Comparison of ENCODE assay signal across 16 mouse cellular contexts in the genomic region with DNA sequence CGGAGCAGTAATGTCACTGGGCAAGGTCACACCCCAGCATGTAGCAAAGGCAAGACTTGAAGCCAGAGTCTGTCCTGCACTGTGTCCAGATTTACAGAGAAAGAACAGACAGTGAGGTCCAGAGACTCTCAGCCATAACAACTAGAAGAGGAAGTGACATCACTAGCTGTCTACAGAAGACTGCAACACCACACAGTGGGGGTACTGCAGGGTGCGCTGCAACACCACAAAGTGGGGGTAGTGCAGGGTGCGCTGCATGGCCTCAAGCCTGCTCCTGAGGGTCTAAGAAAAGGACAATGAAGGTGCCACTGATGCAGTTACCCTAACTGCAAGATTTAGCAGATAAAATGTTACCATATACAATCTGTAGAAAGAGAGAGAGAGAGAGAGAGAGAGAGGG. TPM values are rescaled to one million over a fixed set of nuclear protein-coding genes. Genes with fewer than 3 reads are reported as not detected.
DNase-seq lines count a peak whose midpoint lies in the region; ATAC-seq lines count a peak whose summit lies in the region.
"Had no signal": no experiment of that assay in that cellular context is flagged by ENCODE, and none has a peak within 500 bp of the region (broad histone marks: within the 10 kb centered on the region; RNA-seq: fewer than 3 reads in every experiment).

No protein-coding gene starts in this region.

- no peak overlapping the region for H3K4me3 ChIP-seq in heart, embryonic 10.5 days
- no peak overlapping the region for H3K4me3 ChIP-seq in midbrain, embryonic 16.5 days (ENCODE audit: low read depth, low read length)
- H3K4me3 ChIP-seq in midbrain, embryonic 10.5 days, result no peak overlapping the region
- H3K4me3 ChIP-seq in hindbrain, embryonic 12.5 days, result no peak overlapping the region
- H3K4me3 ChIP-seq: kidney, embryonic 15.5 days; left cerebral cortex, adult 2 months; limb, embryonic 13.5 days had no signal

- no peaks in the 10 kb centered on the region for H3K36me3 ChIP-seq in heart, embryonic 10.5 days
- no peaks in the 10 kb centered on the region for H3K36me3 ChIP-seq in midbrain, embryonic 16.5 days (ENCODE audit: control insufficient read depth, insufficient read depth, low read length)
- no peaks in the 10 kb centered on the region for H3K36me3 ChIP-seq in midbrain, embryonic 10.5 days
- H3K36me3 ChIP-seq in hindbrain, embryonic 12.5 days, result no peaks in the 10 kb centered on the region
- H3K36me3 ChIP-seq: kidney, embryonic 15.5 days had no signal

- H3K27me3 ChIP-seq in heart, embryonic 10.5 days (ENCODE audit: insufficient read depth, poor library complexity, severe bottlenecking), result no peaks in the 10 kb centered on the region
- H3K27me3 ChIP-seq in midbrain, embryonic 16.5 days (ENCODE audit: control insufficient read depth, insufficient read depth, low read depth, low read length), result no peaks in the 10 kb centered on the region
- H3K27me3 ChIP-seq in midbrain, embryonic 10.5 days (ENCODE audit: low read depth, poor library complexity, severe bottlenecking), result no peaks in the 10 kb centered on the region
- no peaks in the 10 kb centered on the region for H3K27me3 ChIP-seq in hindbrain, embryonic 12.5 days
- H3K27me3 ChIP-seq: kidney, embryonic 15.5 days; limb, embryonic 13.5 days had no signal

- no peak overlapping the region for H3K9ac ChIP-seq in midbrain, embryonic 16.5 days (ENCODE audit: low read depth, low read length)
- H3K9ac ChIP-seq in hindbrain, embryonic 12.5 days, result no peak overlapping the region
- H3K9ac ChIP-seq: kidney, embryonic 15.5 days; limb, embryonic 13.5 days had no signal

- 0 out of 2 replicates have a peak, but pooled peaks have one; percentile 27 for ATAC-seq in midbrain, embryonic 16.5 days
- ATAC-seq in hematopoietic stem cell, adult 5-6 weeks (replicated peaks in 1 of 2; ENCODE audit: insufficient read depth in 1 of 2, low FRiP score in 2 of 2, low TSS enrichment in 1 of 2, low read depth in 1 of 2, poor library complexity in 2 of 2, severe bottlenecking in 2 of 2), result peak; percentile 60 to 61
- ATAC-seq in hindbrain, embryonic 12.5 days (ENCODE audit: low FRiP score), result no peak
- ATAC-seq: hindbrain, postnatal 0 days had no signal

- WGBS in heart, embryonic 10.5 days, result 88% methylated on average over 3 of the region's 3 CpGs
- 94% methylated on average over 3 of the region's 3 CpGs for WGBS in midbrain, embryonic 16.5 days
- 91% methylated on average over 3 of the region's 3 CpGs for WGBS in midbrain, embryonic 10.5 days
- 95% methylated on average over 3 of the region's 3 CpGs for WGBS in hindbrain, embryonic 12.5 days

- peaks cover 27% of the 10 kb centered on the region for H3K4me1 ChIP-seq in heart, embryonic 10.5 days
- no peaks in the 10 kb centered on the region for H3K4me1 ChIP-seq in midbrain, embryonic 16.5 days (ENCODE audit: control insufficient read depth, insufficient read depth, low read length)
- H3K4me1 ChIP-seq in midbrain, embryonic 10.5 days, result peaks cover 6% of the 10 kb centered on the region; the same call in 1 of the 2 replicates
- H3K4me1 ChIP-seq in hindbrain, embryonic 12.5 days, result peaks cover 13% of the 10 kb centered on the region; the same call in 1 of the 2 replicates

- DNase-seq in heart, embryonic 10.5 days (ENCODE audit: low spot score), result no peak
- DNase-seq in heart, adult 18-20 months, result no peak
- no peak for DNase-seq in midbrain, embryonic 10.5 days (ENCODE audit: low spot score)
- peak; percentile 35 for DNase-seq in thymus, postnatal 25 days
- no peak for DNase-seq in embryo, embryonic 11 days
- DNase-seq: B cell, adult 2 months; cerebellum, adult 9-11 months; lung, postnatal 36 days; right cerebral cortex, adult 18-20 months had no signal

- H3K9me3 ChIP-seq in heart, embryonic 10.5 days, result no peaks in the 10 kb centered on the region
- no peaks in the 10 kb centered on the region for H3K9me3 ChIP-seq in midbrain, embryonic 16.5 days (replicated peaks; ENCODE audit: control insufficient read depth, low read length, poor library complexity, severe bottlenecking)
- H3K9me3 ChIP-seq in midbrain, embryonic 10.5 days (replicated peaks), result no peaks in the 10 kb centered on the region
- H3K9me3 ChIP-seq in hindbrain, embryonic 12.5 days (replicated peaks), result no peaks in the 10 kb centered on the region
- H3K9me3 ChIP-seq: kidney, embryonic 15.5 days; limb, embryonic 13.5 days had no signal

- H3K27ac ChIP-seq in heart, embryonic 10.5 days, result peak overlapping the region; percentile 25; the same call in 1 of the 2 replicates
- H3K27ac ChIP-seq in midbrain, embryonic 16.5 days (ENCODE audit: low read length), result no peak overlapping the region
- H3K27ac ChIP-seq in midbrain, embryonic 10.5 days (replicated peaks), result no peak overlapping the region
- H3K27ac ChIP-seq in hindbrain, embryonic 12.5 days, result no peak overlapping the region
- H3K27ac ChIP-seq: hindbrain, postnatal 0 days; kidney, embryonic 15.5 days; left cerebral cortex, adult 2 months; limb, embryonic 13.5 days had no signal

- H3K4me2 ChIP-seq in midbrain, embryonic 16.5 days (ENCODE audit: low read length), result no peak overlapping the region
- no peak overlapping the region for H3K4me2 ChIP-seq in hindbrain, embryonic 12.5 days (replicated peaks)
- H3K4me2 ChIP-seq: kidney, embryonic 15.5 days; limb, embryonic 13.5 days had no signal

RNA-seq across cellular contexts. Expression of a gene that starts 11.8 kb away (rescaled TPM):
- polyA plus RNA-seq in heart, embryonic 10.5 days (2016; fragmentation: Nextera tagmentation; extraction: Ambion mirVana), result 6.1 and 7.2 TPM in 2 replicates
- total RNA-seq in heart, adult 18-20 months (2021), result 10 to 100 TPM; 14.6 to 15.4 TPM
- 14.6 and 14.8 TPM in 2 replicates for polyA plus RNA-seq in midbrain, embryonic 16.5 days (2015; fragmentation: Nextera tagmentation; extraction: Ambion mirVana)
- 5.0 and 5.2 TPM in 2 replicates for polyA plus RNA-seq in midbrain, embryonic 10.5 days (2016; fragmentation: Nextera tagmentation; extraction: Ambion mirVana)
- total RNA-seq in hematopoietic stem cell, adult 5-6 weeks (2017), result 16.3 and 27.6 TPM in 2 replicates
- polyA plus RNA-seq in hindbrain, embryonic 12.5 days (2016; fragmentation: Nextera tagmentation; extraction: Ambion mirVana), result 7.2 and 8.6 TPM in 2 replicates
